Mouse (Mus musculus): ENCODE results near the gene Olfr1396. TPM values are rescaled to one million over a fixed set of nuclear protein-coding genes. Genes with fewer than 3 reads are reported as not detected.

Olfr1396 gene
- polyA plus RNA-seq, 1 experiment from 2014 or later, result not detected

DNA sequence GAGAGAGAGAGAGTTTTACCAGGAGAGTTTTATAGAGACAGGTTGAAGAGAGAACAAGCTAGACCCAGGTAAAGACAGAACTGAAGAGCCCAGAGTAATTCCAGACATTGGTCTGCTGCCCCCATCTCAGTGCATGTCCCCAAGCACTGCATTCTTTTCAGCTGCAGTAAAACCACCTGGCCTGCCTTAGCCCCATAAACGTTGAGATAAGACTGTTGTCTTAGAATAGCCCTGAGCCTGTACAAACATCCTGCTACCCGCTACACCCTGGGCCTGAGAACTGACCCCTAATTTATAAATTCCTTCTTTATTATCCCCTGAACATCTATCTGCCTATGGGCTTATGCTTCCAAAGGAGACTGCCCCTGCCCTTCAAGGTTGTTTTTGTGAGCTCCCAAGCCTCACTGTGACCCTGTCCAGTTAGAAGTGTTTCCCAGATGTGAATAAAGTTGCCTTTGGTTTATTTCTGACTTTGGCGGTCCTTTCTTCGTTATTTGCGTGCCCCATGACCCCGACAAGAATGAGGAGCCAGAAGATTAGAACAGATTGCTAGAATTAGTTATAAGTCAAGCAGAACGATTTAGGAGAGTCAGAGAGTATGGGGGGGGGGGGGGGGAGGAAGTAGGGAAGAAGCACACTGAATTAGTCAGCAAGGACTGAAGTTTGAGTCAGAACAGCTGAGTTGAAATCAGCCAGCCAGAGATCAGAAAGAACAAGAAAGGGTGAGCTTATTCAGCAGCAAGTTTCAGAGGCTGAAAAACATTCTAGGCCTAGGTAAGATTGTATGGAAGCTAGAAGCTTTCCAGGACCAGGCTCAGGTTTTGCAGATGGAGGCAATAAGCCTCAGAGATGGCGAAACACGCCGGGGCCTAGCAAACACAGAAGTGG is 6.8 kb downstream of the Olfr1396 start:
- Histone ChIP-seq H3K27me3 (no peaks in the 10 kb centered on the region), H3K27ac (replicated peaks) (no peak overlapping the region), H3K4me1 (replicated peaks) (peaks cover 13% of the 10 kb centered on the region), H3K9me3 (replicated peaks) (no peaks in the 10 kb centered on the region), H3K36me3 (replicated peaks) (no peaks in the 10 kb centered on the region), H3K9ac (no peak overlapping the region), H3K4me2 (no peak overlapping the region), H3K4me3 (replicated peaks) (no peak overlapping the region)
- 60% methylated on average over 10 of the region's 10 CpGs for WGBS (ENCODE audit: insufficient replicate concordance)
- ATAC-seq (ENCODE audit: insufficient read depth), result no peak

GRCm38 (mm10) chr11:49105752-49106151 is 8.9 kb downstream of the Olfr1396 start:
- Histone ChIP-seq H3K4me2 (no peak overlapping the region), H3K27me3 (no peaks in the 10 kb centered on the region), H3K9ac (no peak overlapping the region), H3K9me3 (replicated peaks) (no peaks in the 10 kb centered on the region), H3K4me1 (replicated peaks) (peaks cover 28% of the 10 kb centered on the region), H3K27ac (replicated peaks) (no peak overlapping the region), H3K4me3 (replicated peaks) (no peak overlapping the region), H3K36me3 (replicated peaks) (no peaks in the 10 kb centered on the region)
- ATAC-seq (ENCODE audit: insufficient read depth), result no peak
- WGBS (ENCODE audit: insufficient replicate concordance), result 61% methylated on average over 1 of the region's 1 CpGs

DNA sequence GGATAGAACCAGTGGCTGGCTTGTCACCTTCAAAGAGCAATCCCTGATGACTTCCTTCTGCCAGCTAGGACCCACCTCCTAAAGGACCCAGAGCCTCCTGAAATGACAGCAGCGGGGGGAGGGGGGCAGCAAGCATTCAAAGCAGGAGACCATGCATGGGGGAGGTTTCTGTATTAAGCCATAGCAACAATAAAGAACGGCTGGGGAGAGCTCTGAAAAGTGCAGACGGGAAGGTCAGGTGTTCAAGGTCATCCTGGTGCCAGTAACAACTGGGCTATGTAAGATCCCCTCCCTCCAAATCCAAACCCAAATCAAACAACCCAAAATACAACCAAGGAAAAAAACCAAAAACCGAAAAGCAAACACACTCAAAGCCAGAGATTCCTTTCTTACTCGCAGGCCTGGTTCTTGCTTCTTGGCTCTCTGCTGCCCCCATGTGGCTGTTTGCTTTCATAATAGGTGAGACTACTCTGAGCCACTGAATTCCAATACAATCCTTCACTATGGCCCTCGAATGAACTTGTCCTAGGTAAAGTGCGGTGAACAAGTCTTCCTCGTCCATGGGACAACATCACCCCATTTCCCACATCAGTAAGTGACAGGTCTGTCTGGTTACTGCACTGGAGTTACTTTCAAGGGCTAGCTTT is 11.5 kb downstream of the Olfr1396 start:
- Histone ChIP-seq H3K9me3 (replicated peaks) (no peaks in the 10 kb centered on the region), H3K27ac (replicated peaks) (no peak overlapping the region), H3K4me1 (replicated peaks) (peaks cover 34% of the 10 kb centered on the region), H3K36me3 (replicated peaks) (no peaks in the 10 kb centered on the region), H3K4me2 (no peak overlapping the region), H3K4me3 (replicated peaks) (no peak overlapping the region), H3K9ac (no peak overlapping the region), H3K27me3 (no peaks in the 10 kb centered on the region)
- ATAC-seq (ENCODE audit: insufficient read depth), result no peak
- 18% methylated on average over 8 of the region's 8 CpGs for WGBS (ENCODE audit: insufficient replicate concordance)

GRCm38 (mm10) chr11:49101500-49101899 is 13.2 kb downstream of the Olfr1396 start:
- ATAC-seq (ENCODE audit: insufficient read depth), result no peak
- H3K4me3 ChIP-seq (replicated peaks), result no peak overlapping the region
- 51% methylated on average over 5 of the region's 5 CpGs for WGBS (ENCODE audit: insufficient replicate concordance)

DNA sequence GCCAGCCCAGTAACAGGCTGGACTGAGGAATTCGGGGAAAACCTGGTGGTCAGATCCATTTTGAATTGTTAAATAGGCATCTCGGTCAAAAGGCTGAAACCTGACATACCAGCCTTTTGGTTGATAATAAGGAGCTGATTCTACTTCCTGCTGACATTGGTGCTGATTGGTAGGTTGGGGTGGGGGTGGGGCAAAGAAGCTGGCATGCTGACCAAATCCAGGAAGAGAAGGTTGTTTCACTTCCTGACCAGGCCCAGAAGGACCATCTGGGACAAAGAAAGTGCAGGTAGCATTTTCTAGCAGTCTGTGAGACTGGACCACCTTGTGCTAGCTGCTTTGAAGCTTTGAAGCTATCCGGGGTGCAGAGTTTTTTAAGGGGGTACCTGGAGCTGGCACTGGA is 14.3 kb downstream of the Olfr1396 start:
- Histone ChIP-seq H3K4me2 (no peak overlapping the region), H3K27me3 (no peaks in the 10 kb centered on the region), H3K4me1 (replicated peaks) (peaks cover 34% of the 10 kb centered on the region), H3K36me3 (replicated peaks) (no peaks in the 10 kb centered on the region), H3K4me3 (replicated peaks) (no peak overlapping the region), H3K27ac (replicated peaks) (no peak overlapping the region), H3K9ac (no peak overlapping the region), H3K9me3 (replicated peaks) (no peaks in the 10 kb centered on the region)
- 60% methylated on average over 3 of the region's 3 CpGs for WGBS (ENCODE audit: insufficient replicate concordance)
- ATAC-seq (ENCODE audit: insufficient read depth), result no peak

More at GRCm38 (mm10) chr11:49101500-49101899, 13.2 kb downstream of the Olfr1396 start:
- no peak overlapping the region for H3K4me2 ChIP-seq
- no peaks in the 10 kb centered on the region for H3K27me3 ChIP-seq
- H3K9me3 ChIP-seq (replicated peaks), result no peaks in the 10 kb centered on the region
- H3K36me3 ChIP-seq (replicated peaks), result no peaks in the 10 kb centered on the region
- peaks cover 34% of the 10 kb centered on the region for H3K4me1 ChIP-seq (replicated peaks)
- H3K9ac ChIP-seq, result no peak overlapping the region
- H3K27ac ChIP-seq (replicated peaks), result no peak overlapping the region

DNA sequence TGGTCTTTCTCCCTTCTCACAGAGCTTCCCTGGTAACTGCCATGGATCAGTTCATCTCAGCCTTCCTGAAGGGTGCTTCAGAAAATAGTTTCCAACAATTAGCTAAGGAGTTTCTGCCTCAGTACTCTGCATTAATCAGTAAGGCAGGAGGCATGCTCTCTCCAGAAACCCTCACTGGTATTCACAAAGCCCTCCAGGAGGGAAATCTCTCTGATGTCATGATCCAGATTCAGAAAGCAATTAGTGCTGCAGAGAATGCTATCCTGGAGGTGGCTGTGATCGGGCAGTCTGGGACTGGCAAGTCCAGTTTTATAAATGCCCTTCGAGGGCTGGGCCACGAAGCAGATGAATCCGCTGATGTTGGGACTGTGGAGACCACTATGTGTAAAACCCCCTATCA is 19.3 kb downstream of the Olfr1396 start:
- H3K27me3 ChIP-seq, result no peaks in the 10 kb centered on the region
- H3K9ac ChIP-seq, result no peak overlapping the region
- no peak overlapping the region for H3K27ac ChIP-seq (replicated peaks)
- no peak overlapping the region for H3K4me2 ChIP-seq
- no peaks in the 10 kb centered on the region for H3K36me3 ChIP-seq (replicated peaks)
- H3K9me3 ChIP-seq (replicated peaks), result no peaks in the 10 kb centered on the region
- ATAC-seq (ENCODE audit: insufficient read depth), result no peak
- WGBS (ENCODE audit: insufficient replicate concordance), result 85% methylated on average over 4 of the region's 4 CpGs
- no peak overlapping the region for H3K4me3 ChIP-seq (replicated peaks)
- peaks cover 27% of the 10 kb centered on the region for H3K4me1 ChIP-seq (replicated peaks)

DNA sequence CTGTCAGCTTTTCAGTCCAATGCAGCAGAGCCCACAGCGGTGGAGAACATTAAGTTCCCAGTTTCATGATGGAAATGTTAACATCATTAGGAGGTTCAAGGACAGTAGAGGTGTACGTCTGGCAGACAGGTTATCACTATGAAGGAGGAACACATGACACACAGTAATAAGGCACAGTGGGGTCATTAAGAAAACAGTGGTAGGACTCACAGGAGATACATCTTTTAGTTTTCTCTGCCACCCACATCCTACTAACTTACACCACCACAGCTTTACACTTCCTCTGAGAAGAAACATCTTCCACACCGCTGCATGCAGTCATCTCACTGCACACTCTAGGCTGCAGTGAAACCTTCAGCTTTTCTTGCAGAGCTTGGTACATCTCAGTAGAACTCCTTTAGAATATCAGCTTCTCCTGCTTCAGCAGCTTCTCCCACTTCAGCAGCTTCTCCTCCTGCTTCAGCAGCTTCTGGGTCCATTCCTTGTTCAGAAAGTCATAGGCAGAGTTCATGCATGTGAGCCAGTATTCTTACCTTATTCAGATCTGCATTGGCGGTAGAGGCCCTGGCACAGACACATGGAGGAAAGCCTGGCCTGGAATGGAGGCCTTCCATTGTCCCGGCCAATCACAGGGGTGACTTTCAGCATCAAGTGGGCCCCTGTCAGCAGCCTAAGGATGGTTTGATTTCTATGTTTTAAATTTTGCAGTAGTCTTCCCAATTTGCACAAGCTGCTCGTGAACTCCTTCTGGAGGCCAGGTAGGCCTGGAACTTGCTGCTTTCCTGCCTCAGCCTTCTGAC is 20.6 kb downstream of the Olfr1396 start:
- Histone ChIP-seq H3K4me3 (replicated peaks) (no peak overlapping the region), H3K4me2 (no peak overlapping the region), H3K27ac (replicated peaks) (0 out of 2 replicates have a peak overlapping the region, but pooled peaks have one; percentile 41), H3K9me3 (replicated peaks) (no peaks in the 10 kb centered on the region), H3K27me3 (no peaks in the 10 kb centered on the region), H3K4me1 (replicated peaks) (peaks cover 35% of the 10 kb centered on the region), H3K36me3 (replicated peaks) (no peaks in the 10 kb centered on the region), H3K9ac (no peak overlapping the region)
- ATAC-seq (ENCODE audit: insufficient read depth), result no peak
- WGBS (ENCODE audit: insufficient replicate concordance), result 69% methylated on average over 6 of the region's 6 CpGs

GRCm38 (mm10) chr11:49092786-49093185 is 21.9 kb downstream of the Olfr1396 start:
- peaks cover 48% of the 10 kb centered on the region for H3K4me1 ChIP-seq (replicated peaks)
- WGBS (ENCODE audit: insufficient replicate concordance), result 59% methylated on average over 2 of the region's 2 CpGs
- H3K4me3 ChIP-seq (replicated peaks), result no peak overlapping the region
- no peaks in the 10 kb centered on the region for H3K36me3 ChIP-seq (replicated peaks)
- no peak overlapping the region for H3K4me2 ChIP-seq
- H3K9me3 ChIP-seq (replicated peaks), result no peaks in the 10 kb centered on the region
- H3K27me3 ChIP-seq, result no peaks in the 10 kb centered on the region
- H3K27ac ChIP-seq (replicated peaks), result peak overlapping the region; percentile 26; the same call in 1 of the 2 replicates
- no peak overlapping the region for H3K9ac ChIP-seq
- ATAC-seq (ENCODE audit: insufficient read depth), result no peak

GRCm38 (mm10) chr11:49092053-49092586 is 22.6 kb downstream of the Olfr1396 start:
- Histone ChIP-seq H3K9ac (peak overlapping the region; percentile 23; the same call in 1 of the 2 replicates), H3K4me3 (replicated peaks) (no peak overlapping the region), H3K4me2 (no peak overlapping the region), H3K27me3 (no peaks in the 10 kb centered on the region), H3K9me3 (replicated peaks) (no peaks in the 10 kb centered on the region), H3K4me1 (replicated peaks) (peaks cover 52% of the 10 kb centered on the region), H3K27ac (replicated peaks) (peak overlapping the region; percentile 61), H3K36me3 (replicated peaks) (no peaks in the 10 kb centered on the region)
- no peak for ATAC-seq (ENCODE audit: insufficient read depth)
- WGBS (ENCODE audit: insufficient replicate concordance), result 90% methylated on average over 1 of the region's 1 CpGs

- Histone ChIP-seq H3K9ac (no peak overlapping the region), H3K4me1 (replicated peaks) (peaks cover 62% of the 10 kb centered on the region), H3K9me3 (replicated peaks) (no peaks in the 10 kb centered on the region), H3K4me3 (replicated peaks) (no peak overlapping the region), H3K27me3 (no peaks in the 10 kb centered on the region), H3K36me3 (replicated peaks) (no peaks in the 10 kb centered on the region), H3K4me2 (no peak overlapping the region), H3K27ac (replicated peaks) (peak overlapping the region; percentile 69)
- ATAC-seq (ENCODE audit: insufficient read depth), result no peak
- WGBS (ENCODE audit: insufficient replicate concordance), result 59% methylated on average over 4 of the region's 4 CpGs
Observed at GRCm38 (mm10) chr11:49091171-49091570, 23.5 kb downstream of the Olfr1396 start.
